Mouse (Mus musculus) megakaryocyte, embryonic 14.5 days (primary cell): Measurements from ENCODE around the gene Gm21616. TPM values are rescaled to one million over a fixed set of nuclear protein-coding genes. Genes with fewer than 3 reads are reported as not detected.
"Not testable (repeated sequence)": the region's sequence is repeated elsewhere in the genome, so short reads cannot be mapped to it uniquely, and the experiment has no call there.

Source experiments
- H3K27me3 ChIP-seq: replicated peaks from 2 replicates; pipeline ENCODE3; 2012; ENCODE audit warnings: inconsistent platforms
- H3K36me3 ChIP-seq: replicated peaks from 2 replicates; pipeline ENCODE3; 2012; ENCODE audit warnings: low read length, inconsistent platforms, mixed read lengths
- H3K4me1 ChIP-seq: 2 replicates; pipeline ENCODE4 v1.6.1; 2012; ENCODE audit warnings: inconsistent platforms
- H3K4me3 ChIP-seq: replicated peaks from 2 replicates; pipeline ENCODE3; 2012; ENCODE audit warnings: moderate library complexity, mild to moderate bottlenecking, inconsistent platforms
- H3K9me3 ChIP-seq: 2 replicates; pipeline ENCODE4 v1.6.1; 2012; ENCODE audit warnings: inconsistent platforms
- polyA plus RNA-seq: library from polyadenylated mRNA; stranded (reverse); fragments of >175 nt; gene quantifications from 2 replicates; pipeline ENCODE4 v1.2.3, GENCODE M21; 2012; ENCODE audit warnings: low replicate concordance; ENCODE audit not compliant: insufficient read depth

Gene Gm21616
- not detected in 2 replicates for polyA plus RNA-seq

GRCm38 (mm10) chrX:125435242-125435641 lies at the start of gene Gm21616:
Gene Gm21616 (plus strand): TSS chrX:125435542.
- not testable (repeated sequence) for H3K9me3 ChIP-seq, H3K27me3 ChIP-seq, H3K4me1 ChIP-seq, H3K4me3 ChIP-seq, H3K36me3 ChIP-seq
